Mouse (Mus musculus) stomach, embryonic 14.5 days (tissue): ENCODE measurements around the gene Gpx5. TPM values are rescaled to one million over a fixed set of nuclear protein-coding genes. Genes with fewer than 3 reads are reported as not detected.
A peak's percentile ranks its signal among the peaks of the same experiment; 100 is the strongest.

ENCODE experiments used
- ATAC-seq: fragments of 200-750 bp; cut with Nextera tagmentation; 2 replicates; pipeline ENCODE4 v1.8.0; 2017; ENCODE audit warnings: low read depth, moderate TSS enrichment; ENCODE audit not compliant: insufficient number of reproducible peaks, insufficient read depth, low FRiP score
- H3K27ac ChIP-seq: fragments of 300-500 bp; sonication (generic); 2 replicates; pipeline ENCODE4 v1.5.1; 2014; ENCODE audit warnings: mild to moderate bottlenecking, low read length, moderate library complexity, mixed read lengths
- H3K27me3 ChIP-seq: fragments of 300-500 bp; sonication (generic); 2 replicates; pipeline ENCODE4 v1.6.1; 2014; ENCODE audit warnings: low read length, control low read depth, mixed read lengths; ENCODE audit not compliant: control insufficient read depth, insufficient read depth
- H3K36me3 ChIP-seq: fragments of 300-500 bp; sonication (generic); 2 replicates; pipeline ENCODE4 v1.6.1; 2014; ENCODE audit warnings: mild to moderate bottlenecking, control low read depth, low read length, moderate library complexity, mixed read lengths; ENCODE audit not compliant: control insufficient read depth, insufficient read depth
- H3K4me1 ChIP-seq: fragments of 300-500 bp; sonication (generic); 2 replicates; pipeline ENCODE4 v1.6.1; 2014; ENCODE audit warnings: low read length, control low read depth, mixed read lengths; ENCODE audit not compliant: control insufficient read depth, insufficient read depth
- H3K4me2 ChIP-seq: fragments of 300-500 bp; sonication (generic); replicated peaks from 2 replicates; pipeline ENCODE4 v1.6.1; 2014; ENCODE audit warnings: low read depth, low read length, control low read depth
- H3K4me3 ChIP-seq: fragments of 300-500 bp; sonication (generic); 2 replicates; pipeline ENCODE4 v1.5.1; 2014; ENCODE audit warnings: low read depth, low read length, control low read depth
- H3K9ac ChIP-seq: fragments of 300-500 bp; sonication (generic); replicated peaks from 2 replicates; pipeline ENCODE4 v1.6.1; 2014; ENCODE audit warnings: low read depth, mild to moderate bottlenecking, control low read depth, low read length, moderate library complexity, mixed read lengths
- H3K9me3 ChIP-seq: fragments of 300-500 bp; sonication (generic); 2 replicates; pipeline ENCODE4 v1.6.1; 2016; ENCODE audit warnings: low read depth, low read length, control low read depth; ENCODE audit not compliant: control insufficient read depth
- WGBS: fragments of 180-500 bp; shearing (Covaris S2); extraction: QIAGEN DNeasy Blood & Tissue Kit; methylation state at CpG from one replicate; pipeline ENCODE4 v1.1.7; 2014; 5-methylcytosine and 5-hydroxymethylcytosine counted together
- polyA plus RNA-seq: library from polyadenylated mRNA; unstranded; fragments of >200 nt; fragmentation: Nextera tagmentation; extraction: Ambion mirVana; gene quantifications from 2 replicates; pipeline ENCODE4 v1.2.1, GENCODE M21; 2014

The Gpx5 gene
- polyA plus RNA-seq, 1 experiment from 2014 or later, result not detected

DNA sequence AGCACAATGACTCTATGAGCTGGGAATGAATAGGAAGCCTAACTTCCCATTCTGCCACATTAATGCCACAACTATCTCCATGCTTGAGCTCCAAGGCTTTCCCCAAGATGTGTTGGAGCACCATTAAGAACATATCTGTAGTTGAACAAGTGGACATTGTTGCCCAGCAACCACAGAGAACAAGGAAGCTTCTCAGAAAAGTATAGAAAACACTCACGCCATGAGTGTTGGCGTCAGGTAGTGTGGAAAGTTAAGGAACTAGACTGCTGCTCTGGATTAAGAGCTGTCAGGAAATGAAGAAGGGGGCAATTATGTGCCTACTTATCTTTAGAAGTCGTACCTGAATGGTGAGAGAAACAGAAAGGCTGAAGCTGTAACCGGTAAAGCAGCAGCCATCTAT is 21.4 kb upstream of the Gpx5 start:
- 74% methylated on average over 4 of the region's 4 CpGs for whole genome bisulfite sequencing
- H3K9ac ChIP-seq, result no peak overlapping the region
- H3K27ac ChIP-seq, result no peak overlapping the region
- no peaks in the 10 kb centered on the region for H3K27me3 ChIP-seq
- no peak for ATAC-seq
- no peaks in the 10 kb centered on the region for H3K4me1 ChIP-seq
- H3K36me3 ChIP-seq, result no peaks in the 10 kb centered on the region
- no peaks in the 10 kb centered on the region for H3K9me3 ChIP-seq
- no peak overlapping the region for H3K4me2 ChIP-seq
- H3K4me3 ChIP-seq, result no peak overlapping the region

GRCm38 (mm10) chr13:21312854-21313253 is 20.3 kb upstream of the Gpx5 start:
- ATAC-seq, result no peak
- Histone ChIP-seq H3K4me3 (no peak overlapping the region), H3K9me3 (no peaks in the 10 kb centered on the region)

GRCm38 (mm10) chr13:21311926-21312325 is 19.4 kb upstream of the Gpx5 start, which contains the start of gene Gpx6:
Gene Gpx6, plus strand, starts transcription at chr13:21312125.
- Histone ChIP-seq H3K27me3 (no peaks in the 10 kb centered on the region), H3K4me1 (no peaks in the 10 kb centered on the region), H3K9ac (no peak within 1 kb of the TSS), H3K36me3 (no peaks in the 10 kb centered on the region), H3K27ac (no peak within 1 kb of the TSS), H3K4me3 (no peak within 1 kb of the TSS), H3K4me2 (no peak within 1 kb of the TSS), H3K9me3 (no peaks in the 10 kb centered on the region)
- WGBS, result 18% methylated on average over 3 of the region's 3 CpGs
- no peak for ATAC-seq

More at GRCm38 (mm10) chr13:21312854-21313253, 20.3 kb upstream of the Gpx5 start:
- Histone ChIP-seq H3K36me3 (no peaks in the 10 kb centered on the region), H3K4me1 (no peaks in the 10 kb centered on the region), H3K4me2 (no peak overlapping the region), H3K9ac (no peak overlapping the region), H3K27ac (no peak overlapping the region), H3K27me3 (no peaks in the 10 kb centered on the region)
- 49% methylated on average over 3 of the region's 5 CpGs for WGBS

- no peak for ATAC-seq
- 50% methylated on average over 2 of the region's 2 CpGs for WGBS
Measured at GRCm38 (mm10) chr13:21309788-21310187, 17.3 kb upstream of the Gpx5 start.

DNA sequence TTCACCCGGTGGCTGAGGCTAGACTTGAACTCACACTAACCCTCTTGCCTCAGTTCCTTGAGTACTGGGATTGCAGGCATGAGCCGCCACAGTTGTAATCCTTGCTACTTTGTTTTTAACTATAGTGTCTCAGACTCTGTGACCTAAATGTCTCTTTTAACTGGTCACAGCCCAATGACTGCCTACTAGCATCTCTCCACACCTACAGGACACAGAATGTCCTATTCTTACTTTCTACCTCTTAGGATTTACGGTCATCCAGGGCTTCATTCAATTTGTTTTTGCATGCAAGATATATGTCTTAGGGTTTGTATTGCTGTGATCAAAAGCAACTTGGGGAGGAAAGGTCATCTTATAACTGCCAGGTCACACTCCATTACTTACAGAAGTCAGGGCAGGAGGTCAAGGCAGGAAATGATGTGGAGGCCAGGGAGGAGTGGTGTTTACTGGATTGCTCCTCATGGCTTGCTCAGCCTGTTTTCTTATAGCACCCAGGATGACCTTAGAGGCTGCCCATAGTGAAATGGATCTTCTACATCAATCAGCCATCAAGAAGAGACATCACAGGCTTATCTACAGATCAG is 12.0 kb upstream of the Gpx5 start:
- no peak overlapping the region for H3K4me3 ChIP-seq
- no peak overlapping the region for H3K4me2 ChIP-seq
- ATAC-seq, result no peak
- no peaks in the 10 kb centered on the region for H3K4me1 ChIP-seq
- no peaks in the 10 kb centered on the region for H3K9me3 ChIP-seq
- 49% methylated on average over 3 of the region's 3 CpGs for WGBS
- no peaks in the 10 kb centered on the region for H3K36me3 ChIP-seq
- no peak overlapping the region for H3K9ac ChIP-seq
- no peak overlapping the region for H3K27ac ChIP-seq
- no peaks in the 10 kb centered on the region for H3K27me3 ChIP-seq

More at GRCm38 (mm10) chr13:21309788-21310187, 17.3 kb upstream of the Gpx5 start:
- no peaks in the 10 kb centered on the region for H3K4me1 ChIP-seq
- H3K9me3 ChIP-seq, result no peaks in the 10 kb centered on the region
- no peaks in the 10 kb centered on the region for H3K27me3 ChIP-seq
- H3K4me3 ChIP-seq, result no peak overlapping the region
- no peak overlapping the region for H3K4me2 ChIP-seq
- no peak overlapping the region for H3K9ac ChIP-seq
- no peaks in the 10 kb centered on the region for H3K36me3 ChIP-seq
- no peak overlapping the region for H3K27ac ChIP-seq

- H3K27ac ChIP-seq, result no peak overlapping the region
- H3K4me1 ChIP-seq, result no peaks in the 10 kb centered on the region
- H3K36me3 ChIP-seq, result no peaks in the 10 kb centered on the region
- H3K4me2 ChIP-seq, result no peak overlapping the region
- no peaks in the 10 kb centered on the region for H3K9me3 ChIP-seq
- no peak overlapping the region for H3K4me3 ChIP-seq
- no peaks in the 10 kb centered on the region for H3K27me3 ChIP-seq
- 36% methylated on average over 3 of the region's 3 CpGs for WGBS
- no peak for ATAC-seq
- no peak overlapping the region for H3K9ac ChIP-seq
Measured at GRCm38 (mm10) chr13:21298557-21298956, 6.0 kb upstream of the Gpx5 start.

DNA sequence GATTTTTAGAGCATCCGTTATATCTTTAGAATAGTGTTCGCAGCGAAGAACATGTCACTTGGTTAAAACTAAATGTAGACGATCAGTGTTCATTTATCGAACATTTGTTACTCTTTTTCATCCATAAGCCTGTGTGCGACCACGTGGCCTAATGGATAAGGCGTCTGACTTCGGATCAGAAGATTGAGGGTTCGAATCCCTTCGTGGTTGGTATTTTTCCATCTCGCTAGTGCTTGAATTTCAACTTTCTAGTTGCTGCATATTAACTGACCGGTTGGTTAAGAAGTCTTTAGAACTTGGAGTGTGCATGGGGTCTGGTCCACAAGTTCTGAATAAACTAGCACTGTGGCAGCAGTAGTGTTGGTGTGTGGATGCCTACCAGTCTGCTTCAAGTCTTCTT is 13.0 kb downstream of the Gpx5 start:
- peak; percentile 31; the same call in 1 of the 2 replicates for ATAC-seq
- Histone ChIP-seq H3K4me3 (peak overlapping the region; percentile 46), H3K27me3 (no peaks in the 10 kb centered on the region), H3K27ac (no peak overlapping the region), H3K36me3 (no peaks in the 10 kb centered on the region), H3K4me1 (no peaks in the 10 kb centered on the region), H3K9ac (peak overlapping the region; percentile 25; the same call in 1 of the 2 replicates), H3K9me3 (no peaks in the 10 kb centered on the region), H3K4me2 (peak overlapping the region; percentile 72)
- WGBS, result under 1% methylated on average over 13 of the region's 13 CpGs

DNA sequence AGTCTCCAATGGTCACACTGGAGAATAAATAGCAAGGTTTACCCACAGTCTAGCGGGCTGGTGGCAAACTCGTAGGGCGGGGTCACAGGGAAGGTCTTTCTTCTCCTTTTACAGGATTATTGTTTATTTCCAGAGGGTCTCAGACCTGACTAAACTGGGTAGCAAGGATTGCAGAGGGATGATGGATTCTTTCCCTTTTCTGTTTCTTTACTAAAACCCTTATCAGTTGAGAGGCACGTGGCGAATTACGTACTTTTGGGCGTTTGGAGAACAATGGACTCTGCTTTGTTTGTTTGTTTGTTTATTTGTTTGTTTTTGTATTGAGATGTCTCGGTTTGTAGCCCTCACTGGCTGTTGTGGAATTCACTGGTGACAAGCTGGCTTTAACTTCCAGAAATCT is 13.5 kb downstream of the Gpx5 start:
- H3K27ac ChIP-seq, result no peak overlapping the region
- H3K9ac ChIP-seq, result peak overlapping the region; percentile 25; the same call in 1 of the 2 replicates
- peak overlapping the region; percentile 72 for H3K4me2 ChIP-seq
- no peaks in the 10 kb centered on the region for H3K27me3 ChIP-seq
- no peak for ATAC-seq
- no peaks in the 10 kb centered on the region for H3K36me3 ChIP-seq
- H3K4me1 ChIP-seq, result no peaks in the 10 kb centered on the region
- H3K9me3 ChIP-seq, result no peaks in the 10 kb centered on the region
- WGBS, result 4% methylated on average over 8 of the region's 8 CpGs
- H3K4me3 ChIP-seq, result peak overlapping the region; percentile 46

- no peaks in the 10 kb centered on the region for H3K27me3 ChIP-seq
- no peaks in the 10 kb centered on the region for H3K9me3 ChIP-seq
- no peaks in the 10 kb centered on the region for H3K36me3 ChIP-seq
- 0 out of 2 replicates have a peak overlapping the region, but pooled peaks have one; percentile 21 for H3K9ac ChIP-seq
- under 1% methylated on average over 9 of the region's 9 CpGs for WGBS
- peak overlapping the region; percentile 64 for H3K4me3 ChIP-seq
- no peak overlapping the region for H3K27ac ChIP-seq
- H3K4me1 ChIP-seq, result no peaks in the 10 kb centered on the region
- ATAC-seq, result no peak
- peak overlapping the region; percentile 50 for H3K4me2 ChIP-seq
Measured at GRCm38 (mm10) chr13:21276551-21276950, 16.0 kb downstream of the Gpx5 start.
